Mouse (Mus musculus): Measurements from ENCODE around the gene Car14. TPM values are rescaled to one million over a fixed set of nuclear protein-coding genes. Genes with fewer than 3 reads are reported as not detected.

The Car14 gene
- total and polyA plus RNA-seq, 3 experiments = 0.15 to 0.38 TPM; not detected in 1

- TF ChIP-seq ETS1 (IDR thresholded peaks at IDR 0.05; ENCODE audit: low read depth, low read length) (no peak), MXI1 (IDR thresholded peaks at IDR 0.05; ENCODE audit: low read depth, low read length) (peak; percentile 85), TAL1 (IDR thresholded peaks at IDR 0.05; ENCODE audit: low read length) (no peak), USF2 (IDR thresholded peaks at IDR 0.05; ENCODE audit: borderline replicate concordance in 1 of 2, insufficient read depth in 1 of 2, low read depth in 1 of 2, low read length in 2 of 2) (no peak), CTCF (IDR thresholded peaks at IDR 0.05 in 2 of 3, conservative IDR thresholded peaks at IDR 0.05 in 1 of 3; ENCODE audit: control insufficient read depth in 1 of 3, insufficient read depth in 1 of 3, low read depth in 2 of 3, low read length in 3 of 3, poor library complexity in 1 of 3, severe bottlenecking in 1 of 3) (no peak), NELFE (IDR thresholded peaks at IDR 0.05; ENCODE audit: low read depth, low read length) (peak; percentile 96), NRF1 (IDR thresholded peaks at IDR 0.05; ENCODE audit: insufficient read depth, low read depth, low read length, poor library complexity, severe bottlenecking) (peak; percentile 55; the same call in 1 of the 2 replicates), ZMIZ1 (IDR thresholded peaks at IDR 0.05; ENCODE audit: low read depth, low read length) (peak; percentile 90), KAT2A (conservative IDR thresholded peaks at IDR 0.05; ENCODE audit: low read depth, low read length) (peak; percentile 74), ZKSCAN1 (IDR thresholded peaks at IDR 0.05; ENCODE audit: low read depth, low read length) (no peak), USF1 (IDR thresholded peaks at IDR 0.05; ENCODE audit: low read depth, low read length) (0 out of 2 replicates have a peak, but pooled peaks have one; percentile 42), TCF12 (IDR thresholded peaks at IDR 0.05; ENCODE audit: low read depth, low read length) (peak; percentile 99), ELF1 (IDR thresholded peaks at IDR 0.05; ENCODE audit: low read depth, low read length) (no peak; the same call in 1 of the 2 replicates), GABPA (IDR thresholded peaks at IDR 0.05; ENCODE audit: low read depth, low read length) (no peak), UBTF (IDR thresholded peaks at IDR 0.05; ENCODE audit: borderline replicate concordance, insufficient read depth, low read depth, low read length) (peak; percentile 80; the same call in 1 of the 2 replicates), POLR2A (IDR thresholded peaks at IDR 0.05; ENCODE audit: control insufficient read depth in 1 of 2, insufficient read depth in 1 of 2, low read depth in 1 of 2, low read length in 2 of 2, poor library complexity in 1 of 2) (peak; percentile 92 to 97)
These were observed 24.4 kb upstream of the Car14 start, which contains the start of gene Anp32e (continued) for GRCm38 (mm10) chr3:95928658-95929503.

GRCm38 (mm10) chr3:95928261-95928657 is 23.8 kb upstream of the Car14 start:
- no peak for DNase-seq (ENCODE audit: low read depth, low spot score)
- peaks cover 17 to 30% of the 10 kb centered on the region in 2 experiments for H3K4me1 ChIP-seq (ENCODE audit: control insufficient read depth in 1 of 2, insufficient read depth in 2 of 2, low read length in 2 of 2)
- H3K9me3 ChIP-seq (replicated peaks; ENCODE audit: insufficient read depth, low read length) = no peaks in the 10 kb centered on the region
- no peaks in the 10 kb centered on the region for H3K27me3 ChIP-seq (ENCODE audit: control insufficient read depth in 1 of 2, insufficient read depth in 2 of 2, low read length in 2 of 2)
- peak overlapping the region; percentile 83 for H3K9ac ChIP-seq (ENCODE audit: control insufficient read depth, low read depth, low read length, poor library complexity, severe bottlenecking)
- TF ChIP-seq POLR2AphosphoS2 (IDR thresholded peaks at IDR 0.05; ENCODE audit: low read length) (no peak), CHD1 (IDR thresholded peaks at IDR 0.05; ENCODE audit: low read depth, low read length) (peak; percentile 95; the same call in 1 of the 2 replicates)
- H3K4me3 ChIP-seq (ENCODE audit: control insufficient read depth in 1 of 2, insufficient read depth in 1 of 2, low read depth in 2 of 2, low read length in 2 of 2) = peak overlapping the region; percentile 54 to 70
- peak overlapping the region; percentile 90 for H3K27ac ChIP-seq (ENCODE audit: control insufficient read depth, low read depth, low read length)
- peaks cover 0 to 38% of the 10 kb centered on the region in 2 experiments; a peak in 2 of 4 replicates for H3K36me3 ChIP-seq (ENCODE audit: control insufficient read depth in 1 of 2, insufficient read depth in 2 of 2, low read length in 2 of 2)
- H3K79me2 ChIP-seq (ENCODE audit: control insufficient read depth, insufficient read depth, low read length, poor library complexity) = peaks cover 39% of the 10 kb centered on the region

Measured in MEL (cell line).